Mouse (Mus musculus) heart, embryonic 14.5 days (tissue): ENCODE measurements around the gene Birc2. TPM values are rescaled to one million over a fixed set of nuclear protein-coding genes. Genes with fewer than 3 reads are reported as not detected.

Source experiments
- ATAC-seq: fragments of 200-750 bp; cut with Nextera tagmentation; 2 replicates; pipeline ENCODE4 v1.8.0; 2017; ENCODE audit warnings: low read depth, moderate TSS enrichment; ENCODE audit not compliant: insufficient number of reproducible peaks, insufficient read depth, low FRiP score
- H3K27ac ChIP-seq, 2 experiments: fragments of 200-500 bp in 1 of 2; fragments of 300-500 bp in 1 of 2; sonication (generic) in 1 of 2; replicated peaks in 1 of 2; 2 replicates each; pipeline ENCODE4 v1.5.1; 2012 to 2014; ENCODE audit warnings: low read depth in 2 of 2, low read length in 2 of 2, control low read depth in 1 of 2, mild to moderate bottlenecking in 1 of 2, mixed read lengths in 1 of 2; ENCODE audit not compliant: control insufficient read depth in 1 of 2, insufficient read depth in 1 of 2
- H3K27me3 ChIP-seq: fragments of 300-500 bp; sonication (generic); 2 replicates; pipeline ENCODE4 v1.6.1; 2014; ENCODE audit warnings: mild to moderate bottlenecking, low read length, control low read depth; ENCODE audit not compliant: control insufficient read depth, insufficient read depth
- H3K36me3 ChIP-seq: fragments of 300-500 bp; sonication (generic); 2 replicates; pipeline ENCODE4 v1.6.1; 2014; ENCODE audit warnings: mild to moderate bottlenecking, control low read depth, low read length, mixed read lengths; ENCODE audit not compliant: control insufficient read depth, insufficient read depth
- H3K4me1 ChIP-seq, 2 experiments: fragments of 200-500 bp in 1 of 2; fragments of 300-500 bp in 1 of 2; sonication (generic) in 1 of 2; 2 replicates each; pipeline ENCODE4 v1.6.1; 2012 to 2014; ENCODE audit warnings: low read length in 2 of 2, control low read depth in 1 of 2, mixed read lengths in 1 of 2; ENCODE audit not compliant: control insufficient read depth in 2 of 2, insufficient read depth in 2 of 2
- H3K4me2 ChIP-seq: fragments of 300-500 bp; sonication (generic); 2 replicates; pipeline ENCODE4 v1.6.1; 2014; ENCODE audit warnings: mild to moderate bottlenecking, low read length
- H3K4me3 ChIP-seq, 2 experiments: fragments of 200-500 bp in 1 of 2; fragments of 300-500 bp in 1 of 2; sonication (generic) in 1 of 2; 2 replicates each; pipeline ENCODE4 v1.5.1; 2012 to 2014; ENCODE audit warnings: low read length in 2 of 2, mild to moderate bottlenecking in 2 of 2, control low read depth in 1 of 2, low read depth in 1 of 2, moderate library complexity in 1 of 2; ENCODE audit not compliant: control insufficient read depth in 1 of 2, insufficient read depth in 1 of 2
- H3K9ac ChIP-seq: fragments of 300-500 bp; sonication (generic); 2 replicates; pipeline ENCODE4 v1.6.1; 2014; ENCODE audit warnings: mild to moderate bottlenecking, low read length
- H3K9me3 ChIP-seq: fragments of 300-500 bp; sonication (generic); 2 replicates; pipeline ENCODE4 v1.6.1; 2016; ENCODE audit warnings: low read length, control low read depth; ENCODE audit not compliant: control insufficient read depth
- WGBS: fragments of 180-500 bp; shearing (Covaris S2); extraction: QIAGEN DNeasy Blood & Tissue Kit; methylation state at CpG from one replicate; pipeline ENCODE4 v1.1.7; 2014; 5-methylcytosine and 5-hydroxymethylcytosine counted together
- polyA plus RNA-seq: library from polyadenylated mRNA; unstranded; fragments of >200 nt; fragmentation: Nextera tagmentation; extraction: Ambion mirVana; gene quantifications from 2 replicates; pipeline ENCODE4 v1.2.1, GENCODE M21; 2014

The Birc2 gene
- polyA plus RNA-seq, 1 experiment from 2014 or later, result 32.6 TPM

GRCm38 (mm10) chr9:7841221-7841620 lies 4.4 kb upstream of the Birc2 start:
- Histone ChIP-seq H3K4me2 (no peak overlapping the region), H3K4me3 (no peak overlapping the region), H3K36me3 (no peaks in the 10 kb centered on the region), H3K9me3 (no peaks in the 10 kb centered on the region), H3K4me1 (peaks cover 3 to 5% of the 10 kb centered on the region in 2 experiments; a peak in 2 of 4 replicates), H3K27me3 (no peaks in the 10 kb centered on the region), H3K9ac (no peak overlapping the region), H3K27ac (no peak overlapping the region)
- no peak for ATAC-seq
- WGBS, result 65% methylated on average over 6 of the region's 6 CpGs

GRCm38 (mm10) chr9:7837806-7838440 lies 1.1 kb upstream of the Birc2 start:
- Histone ChIP-seq H3K27ac (peak overlapping the region; percentile 98), H3K4me1 (peaks cover 0 to 16% of the 10 kb centered on the region in 2 experiments; a peak in 3 of 4 replicates), H3K4me3 (peak overlapping the region; percentile 74 to 75), H3K36me3 (peaks cover 17% of the 10 kb centered on the region), H3K9ac (peak overlapping the region; percentile 95), H3K27me3 (no peaks in the 10 kb centered on the region), H3K9me3 (no peaks in the 10 kb centered on the region), H3K4me2 (peak overlapping the region; percentile 80)
- ATAC-seq, result no peak
- 26% methylated on average over 14 of the region's 14 CpGs for WGBS

GRCm38 (mm10) chr9:7836331-7836730 lies 533 bp downstream of the Birc2 start:
- Histone ChIP-seq H3K36me3 (peaks cover 20% of the 10 kb centered on the region), H3K9me3 (no peaks in the 10 kb centered on the region), H3K4me3 (peak overlapping the region; percentile 74 to 75), H3K9ac (peak overlapping the region; percentile 95), H3K4me1 (peaks cover 0 to 21% of the 10 kb centered on the region in 2 experiments; a peak in 3 of 4 replicates), H3K27me3 (no peaks in the 10 kb centered on the region), H3K27ac (peak overlapping the region; percentile 98), H3K4me2 (peak overlapping the region; percentile 80)
- ATAC-seq, result peak; percentile 57
- WGBS, result under 1% methylated on average over 16 of the region's 16 CpGs

- WGBS, result 75% methylated on average over 1 of the region's 1 CpGs
- no peak overlapping the region for H3K27ac ChIP-seq
- no peaks in the 10 kb centered on the region for H3K9me3 ChIP-seq
- no peak for ATAC-seq
- peak overlapping the region; percentile 80; the same call in 1 of the 2 replicates for H3K4me2 ChIP-seq
- no peaks in the 10 kb centered on the region for H3K27me3 ChIP-seq
- no peak overlapping the region for H3K4me3 ChIP-seq
- H3K36me3 ChIP-seq, result peaks cover 20% of the 10 kb centered on the region
- H3K9ac ChIP-seq, result no peak overlapping the region
- H3K4me1 ChIP-seq, result peaks cover 0 to 23% of the 10 kb centered on the region in 2 experiments; a peak in 3 of 4 replicates
Measured at GRCm38 (mm10) chr9:7835302-7835701, 1.6 kb downstream of the Birc2 start.

- peaks cover 20% of the 10 kb centered on the region for H3K36me3 ChIP-seq
- H3K9me3 ChIP-seq, result no peaks in the 10 kb centered on the region
- H3K9ac ChIP-seq, result peak overlapping the region; percentile 52
- WGBS, result 82% methylated on average over 6 of the region's 6 CpGs
- no peak overlapping the region for H3K4me3 ChIP-seq
- peaks cover 10 to 36% of the 10 kb centered on the region in 2 experiments for H3K4me1 ChIP-seq
- peak overlapping the region; percentile 27 for H3K4me2 ChIP-seq
- ATAC-seq, result no peak
- no peaks in the 10 kb centered on the region for H3K27me3 ChIP-seq
- H3K27ac ChIP-seq, result 0 out of 4 replicates have a peak overlapping the region, but pooled peaks of 1 of the 2 experiments have one; percentile 6
Measured at GRCm38 (mm10) chr9:7833421-7833820, 3.4 kb downstream of the Birc2 start.

- H3K4me3 ChIP-seq, result no peak overlapping the region
- H3K9me3 ChIP-seq, result no peaks in the 10 kb centered on the region
- peak; percentile 82 for ATAC-seq
- H3K4me2 ChIP-seq, result peak overlapping the region; percentile 26
- peaks cover 29% of the 10 kb centered on the region for H3K36me3 ChIP-seq
- WGBS, result 34% methylated on average over 9 of the region's 9 CpGs
- 0 out of 4 replicates have a peak overlapping the region, but pooled peaks have one; percentile 14 to 49 for H3K27ac ChIP-seq
- H3K9ac ChIP-seq, result peak overlapping the region; percentile 34; the same call in 1 of the 2 replicates
- H3K27me3 ChIP-seq, result no peaks in the 10 kb centered on the region
- peaks cover 10 to 32% of the 10 kb centered on the region in 2 experiments for H3K4me1 ChIP-seq
Measured at GRCm38 (mm10) chr9:7829531-7830528, 7.0 kb downstream of the Birc2 start.

GRCm38 (mm10) chr9:7828706-7829105 lies 8.2 kb downstream of the Birc2 start:
- Histone ChIP-seq H3K4me3 (no peak overlapping the region), H3K36me3 (peaks cover 24% of the 10 kb centered on the region), H3K27ac (no peak overlapping the region), H3K9me3 (no peaks in the 10 kb centered on the region), H3K9ac (no peak overlapping the region), H3K27me3 (no peaks in the 10 kb centered on the region), H3K4me1 (peaks cover 10 to 26% of the 10 kb centered on the region in 2 experiments), H3K4me2 (no peak overlapping the region)
- 83% methylated on average over 4 of the region's 4 CpGs for WGBS
- no peak for ATAC-seq
